Mouse (Mus musculus): Measurements from ENCODE around the gene Skint4. TPM values are rescaled to one million over a fixed set of nuclear protein-coding genes. Genes with fewer than 3 reads are reported as not detected.

Skint4 gene
- not detected for polyA plus RNA-seq (2014; fragmentation: Illumina TruSeq; extraction: RNeasy Lipid Tissue Mini Kit (QIAGEN cat#74804); ENCODE audit: low replicate concordance)

DNA sequence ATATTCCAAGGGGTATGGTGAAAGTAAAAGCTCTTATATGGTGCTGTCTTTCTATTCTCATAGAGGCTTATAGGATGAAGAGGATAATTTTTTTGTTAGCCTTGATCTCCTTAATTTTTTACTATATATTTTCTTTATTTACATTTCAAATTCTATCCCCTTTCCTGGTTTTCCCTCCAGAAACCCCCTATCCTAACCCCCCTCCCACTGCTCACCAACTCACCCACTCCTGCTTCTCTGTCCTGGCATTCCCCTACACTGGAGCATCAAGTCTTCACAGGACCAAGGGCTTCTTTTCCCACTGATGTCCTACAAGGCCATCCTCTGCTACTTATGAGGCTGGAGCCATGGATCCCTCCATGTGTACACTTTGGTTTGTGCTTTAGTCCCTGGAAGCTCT, at the start of gene Skint4:
Gene Skint4 (plus strand): TSS at position 301 of the 400 bp plus-strand sequence.

Other genes starting within 250 kb of the Skint4 start
- gene Slc5a9, start 169.1 kb upstream of the Skint4 start, polyA plus RNA-seq (2014; fragmentation: Illumina TruSeq; extraction: RNeasy Lipid Tissue Mini Kit (QIAGEN cat#74804); ENCODE audit: low replicate concordance), result 32.0 TPM
- not detected for gene Skint8, start 152.6 kb upstream of the Skint4 start, polyA plus RNA-seq (2014; fragmentation: Illumina TruSeq; extraction: RNeasy Lipid Tissue Mini Kit (QIAGEN cat#74804); ENCODE audit: low replicate concordance)
- gene Skint7, start 99.1 kb upstream of the Skint4 start, polyA plus RNA-seq (2014; fragmentation: Illumina TruSeq; extraction: RNeasy Lipid Tissue Mini Kit (QIAGEN cat#74804); ENCODE audit: low replicate concordance), result not detected
- gene Skint1, start 65.7 kb upstream of the Skint4 start, polyA plus RNA-seq (2014; fragmentation: Illumina TruSeq; extraction: RNeasy Lipid Tissue Mini Kit (QIAGEN cat#74804); ENCODE audit: low replicate concordance), result not detected
- 1.5 TPM for gene Skint3, start 160.2 kb downstream of the Skint4 start, polyA plus RNA-seq (2014; fragmentation: Illumina TruSeq; extraction: RNeasy Lipid Tissue Mini Kit (QIAGEN cat#74804); ENCODE audit: low replicate concordance)